Mouse (Mus musculus) kidney, postnatal 0 days (tissue): ENCODE measurements around the gene Rtn4ip1. TPM values are rescaled to one million over a fixed set of nuclear protein-coding genes. Genes with fewer than 3 reads are reported as not detected.

Source experiments
- ATAC-seq: fragments of 200-750 bp; cut with Nextera tagmentation; replicated peaks from 2 replicates; pipeline ENCODE4 v1.8.0; 2017; ENCODE audit warnings: low read depth, moderate number of reproducible peaks, moderate TSS enrichment, moderate library complexity; ENCODE audit not compliant: low FRiP score
- DNase-seq: peaks from one replicate; pipeline ENCODE4 v3.0.0-alpha.2; 2016; ENCODE audit warnings: low spot score
- H3K27ac ChIP-seq: fragments of 300-500 bp; sonication (generic); 2 replicates; pipeline ENCODE4 v1.5.1; 2014; ENCODE audit warnings: mild to moderate bottlenecking
- H3K27me3 ChIP-seq: fragments of 300-500 bp; sonication (generic); 2 replicates; pipeline ENCODE4 v1.6.1; 2014; ENCODE audit warnings: low read length, mixed read lengths; ENCODE audit not compliant: insufficient read depth
- H3K36me3 ChIP-seq: fragments of 300-500 bp; sonication (generic); 2 replicates; pipeline ENCODE4 v1.6.1; 2014; ENCODE audit warnings: low read length, mixed read lengths; ENCODE audit not compliant: insufficient read depth
- H3K4me1 ChIP-seq: fragments of 300-500 bp; sonication (generic); replicated peaks from 2 replicates; pipeline ENCODE4 v1.6.1; 2014; ENCODE audit warnings: antibody characterized with exemption, low read length, mixed read lengths; ENCODE audit not compliant: insufficient read depth
- H3K4me2 ChIP-seq: fragments of 300-500 bp; sonication (generic); 2 replicates; pipeline ENCODE4 v1.6.1; 2014; ENCODE audit warnings: mild to moderate bottlenecking, low read length, moderate library complexity, mixed read lengths
- H3K4me3 ChIP-seq: fragments of 300-500 bp; sonication (generic); replicated peaks from 2 replicates; pipeline ENCODE4 v1.5.1; 2014; ENCODE audit warnings: low read depth, low read length
- H3K9ac ChIP-seq: fragments of 300-500 bp; sonication (generic); 2 replicates; pipeline ENCODE4 v1.6.1; 2014; ENCODE audit warnings: low read depth, low read length
- H3K9me3 ChIP-seq: fragments of 300-500 bp; sonication (generic); replicated peaks from 2 replicates; pipeline ENCODE4 v1.6.1; 2016; ENCODE audit warnings: low read length, inconsistent platforms, mixed read lengths
- CTCF ChIP-seq: IDR thresholded peaks from 2 replicates; pipeline ENCODE4 v1.5.1; 2016; ENCODE audit warnings: antibody characterized with exemption, low read depth, mild to moderate bottlenecking, moderate library complexity
- WGBS: fragments of 180-500 bp; shearing (Covaris S2); extraction: QIAGEN DNeasy Blood & Tissue Kit; methylation state at CpG from one replicate; pipeline ENCODE4 v1.1.7; 2014; 5-methylcytosine and 5-hydroxymethylcytosine counted together
- polyA plus RNA-seq: library from polyadenylated mRNA; unstranded; fragments of >200 nt; fragmentation: Nextera tagmentation; extraction: Ambion mirVana; gene quantifications from 2 replicates; pipeline ENCODE4 v1.2.1, GENCODE M21; 2015

The Rtn4ip1 gene
- polyA plus RNA-seq, 1 experiment from 2014 or later = 16.1 TPM

- no peaks in the 10 kb centered on the region for H3K4me1 ChIP-seq
- no peak for TF ChIP-seq CTCF
- H3K36me3 ChIP-seq = no peaks in the 10 kb centered on the region
- no peak overlapping the region for H3K27ac ChIP-seq
- no peak overlapping the region for H3K4me2 ChIP-seq
- H3K27me3 ChIP-seq = no peaks in the 10 kb centered on the region
- H3K9ac ChIP-seq = no peak overlapping the region
- ATAC-seq (no peak), DNase-seq (no peak)
- no peak overlapping the region for H3K4me3 ChIP-seq
- 95% methylated on average over 1 of the region's 1 CpGs for WGBS
- H3K9me3 ChIP-seq = no peaks in the 10 kb centered on the region
Observed at GRCm38 (mm10) chr10:43904569-43904968, 3.0 kb downstream of the Rtn4ip1 start.

GRCm38 (mm10) chr10:43910032-43910872, 8.6 kb downstream of the Rtn4ip1 start:
- DNase-seq (no peak), ATAC-seq (no peak)
- no peak overlapping the region for H3K4me3 ChIP-seq
- no peak overlapping the region for H3K9ac ChIP-seq
- H3K27ac ChIP-seq = no peak overlapping the region
- TF ChIP-seq CTCF = no peak
- H3K9me3 ChIP-seq = no peaks in the 10 kb centered on the region
- H3K36me3 ChIP-seq = no peaks in the 10 kb centered on the region
- no peak overlapping the region for H3K4me2 ChIP-seq
- no peaks in the 10 kb centered on the region for H3K4me1 ChIP-seq
- 70% methylated on average over 12 of the region's 12 CpGs for WGBS
- no peaks in the 10 kb centered on the region for H3K27me3 ChIP-seq

GRCm38 (mm10) chr10:43910873-43911142, 9.2 kb downstream of the Rtn4ip1 start:
- Histone ChIP-seq H3K36me3 (no peaks in the 10 kb centered on the region), H3K4me1 (no peaks in the 10 kb centered on the region), H3K4me2 (no peak overlapping the region), H3K9me3 (no peaks in the 10 kb centered on the region), H3K27ac (no peak overlapping the region), H3K9ac (no peak overlapping the region), H3K27me3 (no peaks in the 10 kb centered on the region), H3K4me3 (no peak overlapping the region)
- TF ChIP-seq CTCF = no peak
- DNase-seq = no peak
- no peak for ATAC-seq
- 89% methylated on average over 8 of the region's 8 CpGs for WGBS

- Histone ChIP-seq H3K36me3 (no peaks in the 10 kb centered on the region), H3K4me1 (no peaks in the 10 kb centered on the region), H3K4me2 (no peak overlapping the region), H3K4me3 (no peak overlapping the region), H3K9me3 (no peaks in the 10 kb centered on the region), H3K27me3 (no peaks in the 10 kb centered on the region), H3K9ac (no peak overlapping the region), H3K27ac (no peak overlapping the region)
- 80% methylated on average over 3 of the region's 3 CpGs for WGBS
- no peak for ATAC-seq
- DNase-seq = no peak
- no peak for TF ChIP-seq CTCF
Observed at GRCm38 (mm10) chr10:43912236-43912635, 10.6 kb downstream of the Rtn4ip1 start.

GRCm38 (mm10) chr10:43916181-43916580, 14.6 kb downstream of the Rtn4ip1 start:
- ATAC-seq (no peak), DNase-seq (no peak)
- TF ChIP-seq CTCF = no peak
- Histone ChIP-seq H3K4me3 (no peak overlapping the region), H3K36me3 (no peaks in the 10 kb centered on the region), H3K9ac (no peak overlapping the region), H3K9me3 (no peaks in the 10 kb centered on the region), H3K27ac (no peak overlapping the region), H3K4me2 (no peak overlapping the region), H3K27me3 (no peaks in the 10 kb centered on the region), H3K4me1 (no peaks in the 10 kb centered on the region)
- 86% methylated on average over 12 of the region's 12 CpGs for WGBS

GRCm38 (mm10) chr10:43916737-43917136, 15.1 kb downstream of the Rtn4ip1 start:
- H3K4me1 ChIP-seq = no peaks in the 10 kb centered on the region
- H3K27ac ChIP-seq = no peak overlapping the region
- H3K36me3 ChIP-seq = no peaks in the 10 kb centered on the region
- no peak overlapping the region for H3K4me3 ChIP-seq
- no peak for TF ChIP-seq CTCF
- H3K9me3 ChIP-seq = no peaks in the 10 kb centered on the region
- 84% methylated on average over 2 of the region's 2 CpGs for WGBS
- DNase-seq = no peak
- H3K27me3 ChIP-seq = no peaks in the 10 kb centered on the region
- no peak for ATAC-seq
- no peak overlapping the region for H3K4me2 ChIP-seq
- no peak overlapping the region for H3K9ac ChIP-seq
